ENCODE assay signal across 8 mouse cellular contexts in genomic region chr4:152274681-152275131, GRCm38 (mm10). TPM values are rescaled to one million over a fixed set of nuclear protein-coding genes. Genes with fewer than 3 reads are reported as not detected.
A peak's percentile ranks its signal among the peaks of the same experiment; 100 is the strongest.
DNase-seq lines count a peak whose midpoint lies in the region; ATAC-seq lines count a peak whose summit lies in the region.

No protein-coding gene starts in this region.

- peak overlapping the region; percentile 66 for H3K4me3 ChIP-seq in intestine, embryonic 16.5 days (ENCODE audit: low read length)

- DNase-seq in 3134 (ENCODE audit: extremely low read depth, insufficient read length, low spot score) (peak; percentile 62), MN1 (ENCODE audit: low spot score) (peak; percentile 51)
- peak; percentile 42 to 54 for DNase-seq in gastrocnemius, postnatal 36 days
- no peak for DNase-seq in ovary, postnatal 14 days (ENCODE audit: low spot score)
- DNase-seq in layer of hippocampus, adult 18-20 months (ENCODE audit: low spot score in 2 of 2), result no peak

- peak overlapping the region; percentile 94 for H3K4me2 ChIP-seq in intestine, embryonic 16.5 days (ENCODE audit: low read depth, low read length)

- H3K27me3 ChIP-seq in intestine, embryonic 16.5 days (replicated peaks; ENCODE audit: control insufficient read depth, insufficient read depth, low read length), result peaks cover 12% of the 10 kb centered on the region

- H3K9me3 ChIP-seq in intestine, embryonic 16.5 days (ENCODE audit: control insufficient read depth, low read length), result no peaks in the 10 kb centered on the region

- WGBS in intestine, embryonic 16.5 days, result 2% methylated on average over 20 of the region's 20 CpGs

- H3K36me3 ChIP-seq in intestine, embryonic 16.5 days (ENCODE audit: control insufficient read depth, insufficient read depth, low read length), result no peaks in the 10 kb centered on the region

- H3K27ac ChIP-seq in intestine, embryonic 16.5 days (ENCODE audit: low read length), result peak overlapping the region; percentile 86

- peaks cover 33% of the 10 kb centered on the region for H3K4me1 ChIP-seq in intestine, embryonic 16.5 days (ENCODE audit: control insufficient read depth, insufficient read depth, low read length)

- peak overlapping the region; percentile 79 for H3K9ac ChIP-seq in intestine, embryonic 16.5 days (ENCODE audit: low read depth, low read length)

- intact Hi-C loops in gastrocnemius, postnatal 36 days (cut with DNase I), result no loop called here

- ATAC-seq in intestine, embryonic 16.5 days, result peak; percentile 59
- ATAC-seq in megakaryocyte progenitor cell, adult 5-6 weeks (replicated peaks; ENCODE audit: poor library complexity), result peak; percentile 51
- no peak for ATAC-seq in erythroid progenitor cell, adult 5-6 weeks (replicated peaks; ENCODE audit: low FRiP score, poor library complexity, severe bottlenecking)

RNA-seq across cellular contexts. Expression of gene Gpr153, which starts 0.7 kb away (rescaled TPM):
- 1 to 10 TPM; 7.1 to 8.0 TPM for total RNA-seq in gastrocnemius, postnatal 36 days (2021)
- 3.4 and 4.7 TPM in 2 replicates for polyA plus RNA-seq in intestine, embryonic 16.5 days (2015; fragmentation: Nextera tagmentation; extraction: Ambion mirVana)
- total RNA-seq in megakaryocyte progenitor cell, adult 5-6 weeks (2015), result 0.12 and 0.76 TPM in 2 replicates
- not detected in 2 replicates for total RNA-seq in megakaryocyte progenitor cell, adult 5-6 weeks (2017)
- not detected in 2 replicates for total RNA-seq in erythroid progenitor cell, adult 5-6 weeks (2015; ENCODE audit: low replicate concordance)
- not detected in 2 replicates for total RNA-seq in erythroid progenitor cell, adult 5-6 weeks (2017; ENCODE audit: low replicate concordance)
- 1 to 10 TPM; 5.0 to 6.5 TPM for total RNA-seq in layer of hippocampus, adult 18-20 months (2021)

RNA-seq across cellular contexts. Expression of gene Hes3, which starts 16.8 kb away (rescaled TPM):
- total RNA-seq in gastrocnemius, postnatal 36 days (2021), result not detected
- not detected in 2 replicates for polyA plus RNA-seq in intestine, embryonic 16.5 days (2015; fragmentation: Nextera tagmentation; extraction: Ambion mirVana)
- total RNA-seq in megakaryocyte progenitor cell, adult 5-6 weeks (2015), result not detected in 2 replicates
- not detected in 2 replicates for total RNA-seq in megakaryocyte progenitor cell, adult 5-6 weeks (2017)
- total RNA-seq in erythroid progenitor cell, adult 5-6 weeks (2015; ENCODE audit: low replicate concordance), result not detected in 2 replicates
- total RNA-seq in erythroid progenitor cell, adult 5-6 weeks (2017; ENCODE audit: low replicate concordance), result not detected in 2 replicates
- not detected for total RNA-seq in layer of hippocampus, adult 18-20 months (2021)

RNA-seq across cellular contexts. Expression of gene Icmt, which starts 22.3 kb away (rescaled TPM):
- total RNA-seq in gastrocnemius, postnatal 36 days (2021), result 10 to 100 TPM; 14.4 to 17.3 TPM
- polyA plus RNA-seq in intestine, embryonic 16.5 days (2015; fragmentation: Nextera tagmentation; extraction: Ambion mirVana), result 13.7 and 15.4 TPM in 2 replicates
- total RNA-seq in megakaryocyte progenitor cell, adult 5-6 weeks (2015), result 7.9 and 12.1 TPM in 2 replicates
- total RNA-seq in megakaryocyte progenitor cell, adult 5-6 weeks (2017), result 11.5 and 14.8 TPM in 2 replicates
- 8.0 and 24.5 TPM in 2 replicates for total RNA-seq in erythroid progenitor cell, adult 5-6 weeks (2015; ENCODE audit: low replicate concordance)
- 14.2 TPM in 2 replicates for total RNA-seq in erythroid progenitor cell, adult 5-6 weeks (2017; ENCODE audit: low replicate concordance)
- 10 to 100 TPM; 41.6 to 45.4 TPM for total RNA-seq in layer of hippocampus, adult 18-20 months (2021)

RNA-seq across cellular contexts. Expression of gene Rnf207, which starts 44.1 kb away (rescaled TPM):
- total RNA-seq in gastrocnemius, postnatal 36 days (2021), result not detected
- 1.5 and 1.8 TPM in 2 replicates for polyA plus RNA-seq in intestine, embryonic 16.5 days (2015; fragmentation: Nextera tagmentation; extraction: Ambion mirVana)
- total RNA-seq in megakaryocyte progenitor cell, adult 5-6 weeks (2015), result 0.12 TPM in 1 of 2 replicates, not detected in the other
- total RNA-seq in megakaryocyte progenitor cell, adult 5-6 weeks (2017), result not detected in 2 replicates
- total RNA-seq in erythroid progenitor cell, adult 5-6 weeks (2015; ENCODE audit: low replicate concordance), result not detected in 2 replicates
- not detected in 2 replicates for total RNA-seq in erythroid progenitor cell, adult 5-6 weeks (2017; ENCODE audit: low replicate concordance)
- 10 to 100 TPM in 1 of 2 experiments, 1 to 10 TPM in 1; 8.1 to 10.2 TPM for total RNA-seq in layer of hippocampus, adult 18-20 months (2021)

RNA-seq across cellular contexts. Expression of gene Rpl22, which starts 50.8 kb away (rescaled TPM):
- 100 to 1,000 TPM; 165 to 223 TPM for total RNA-seq in gastrocnemius, postnatal 36 days (2021)
- 281 and 323 TPM in 2 replicates for polyA plus RNA-seq in intestine, embryonic 16.5 days (2015; fragmentation: Nextera tagmentation; extraction: Ambion mirVana)
- 1,636 and 1,708 TPM in 2 replicates for total RNA-seq in megakaryocyte progenitor cell, adult 5-6 weeks (2015)
- total RNA-seq in megakaryocyte progenitor cell, adult 5-6 weeks (2017), result 3,182 and 3,570 TPM in 2 replicates
- total RNA-seq in erythroid progenitor cell, adult 5-6 weeks (2015; ENCODE audit: low replicate concordance), result 429 and 481 TPM in 2 replicates
- total RNA-seq in erythroid progenitor cell, adult 5-6 weeks (2017; ENCODE audit: low replicate concordance), result 506 and 514 TPM in 2 replicates
- 100 to 1,000 TPM; 204 to 205 TPM for total RNA-seq in layer of hippocampus, adult 18-20 months (2021)

Comparison
In these comparisons a context has a peak if more than half of its experiments do, and no peak if none do; other contexts are left out.
1. DNase-seq: peak in 3134 (single experiment), MN1 (single experiment) and gastrocnemius, postnatal 36 days (2 of 2); none in ovary, postnatal 14 days (single experiment) and layer of hippocampus, adult 18-20 months (0 of 2).